Mouse (Mus musculus) urinary bladder, postnatal 25 days (tissue): Measurements from ENCODE around the gene Pex11g.

Experiments used
- DNase-seq: peaks from one replicate; pipeline ENCODE4 v3.0.0; 2022; ENCODE audit warnings: low spot score

The Pex11g gene

GRCm38 (mm10) chr8:3467006-3467885 is at the start of gene Pex11g:
Pex11g (minus strand) TSS chr8:3467680.
- DNase-seq, result peak; percentile 99

GRCm38 (mm10) chr8:3517117-3517495 is 49.6 kb upstream of the Pex11g start:
- DNase-seq, result no peak

GRCm38 (mm10) chr8:3516450-3517116 is 49.1 kb upstream of the Pex11g start:
- peak; percentile 85 for DNase-seq

GRCm38 (mm10) chr8:3515771-3516417 is 48.4 kb upstream of the Pex11g start:
- peak; percentile 31 for DNase-seq

GRCm38 (mm10) chr8:3515260-3515671 is 47.8 kb upstream of the Pex11g start, which contains the start of gene Pnpla6:
Pnpla6 (plus strand) TSS chr8:3515384.
- peak; percentile 85 for DNase-seq

GRCm38 (mm10) chr8:3514681-3515247 is 47.3 kb upstream of the Pex11g start:
- no peak for DNase-seq

GRCm38 (mm10) chr8:3507979-3508754 is 40.7 kb upstream of the Pex11g start:
- DNase-seq, result no peak

GRCm38 (mm10) chr8:3502217-3502616 is 34.7 kb upstream of the Pex11g start:
- no peak for DNase-seq

GRCm38 (mm10) chr8:3500235-3501090 is 33.0 kb upstream of the Pex11g start, which contains the start of gene Mcoln1:
Mcoln1 (plus strand) TSS chr8:3500457.
- DNase-seq, result peak; percentile 96

- DNase-seq, result no peak
Measured at GRCm38 (mm10) chr8:3499751-3500150, 32.3 kb upstream of the Pex11g start.

- DNase-seq, result no peak
Measured at GRCm38 (mm10) chr8:3498583-3498982, 31.1 kb upstream of the Pex11g start.

- DNase-seq, result no peak
Measured at GRCm38 (mm10) chr8:3496428-3496748, 28.9 kb upstream of the Pex11g start.

GRCm38 (mm10) chr8:3495578-3496427 is 28.3 kb upstream of the Pex11g start:
- no peak for DNase-seq

GRCm38 (mm10) chr8:3493845-3494208 is 26.3 kb upstream of the Pex11g start:
- no peak for DNase-seq

GRCm38 (mm10) chr8:3492901-3493844 is 25.7 kb upstream of the Pex11g start, which contains the start of gene Zfp358:
Zfp358 (plus strand) TSS chr8:3493138.
- peak; percentile 72 for DNase-seq

- no peak for DNase-seq
Measured at GRCm38 (mm10) chr8:3485192-3485591, 17.7 kb upstream of the Pex11g start.

GRCm38 (mm10) chr8:3483546-3483945 is 16.1 kb upstream of the Pex11g start:
- no peak for DNase-seq

- no peak for DNase-seq
Measured at GRCm38 (mm10) chr8:3482240-3482740, 14.8 kb upstream of the Pex11g start.
